Mouse (Mus musculus) C2C12 (cell line): ENCODE measurements around the gene Olfr549.

Source experiments
- CEBPB ChIP-seq: IDR thresholded peaks from one replicate; pipeline ENCODE4 v1.6.1; 2011; ENCODE audit warnings: low read depth, mild to moderate bottlenecking, control low read depth, moderate library complexity
- CTCF ChIP-seq: IDR thresholded peaks from one replicate; pipeline ENCODE4 v1.5.1; 2011; ENCODE audit not compliant: control insufficient read depth, insufficient read depth, insufficient read length
- FOSL1 ChIP-seq: IDR thresholded peaks from one replicate; pipeline ENCODE4 v1.8.0; 2011; ENCODE audit warnings: mild to moderate bottlenecking, low read length; ENCODE audit not compliant: poor library complexity, insufficient read depth, severe bottlenecking
- MAX ChIP-seq: IDR thresholded peaks from one replicate; pipeline ENCODE4 v1.6.1; 2011; ENCODE audit warnings: mild to moderate bottlenecking, control low read depth
- MYOD1 ChIP-seq: IDR thresholded peaks from one replicate; pipeline ENCODE4 v1.6.1; 2011; ENCODE audit warnings: low read depth; ENCODE audit not compliant: control insufficient read depth, insufficient read length
- MYOG ChIP-seq: IDR thresholded peaks from one replicate; pipeline ENCODE4 v1.6.1; 2011; ENCODE audit not compliant: control insufficient read depth, insufficient read length; ENCODE audit errors: extremely low read depth
- USF1 ChIP-seq: IDR thresholded peaks from one replicate; pipeline ENCODE4 v1.6.1; 2011; ENCODE audit warnings: low read depth, mild to moderate bottlenecking, control low read depth, moderate library complexity

DNA sequence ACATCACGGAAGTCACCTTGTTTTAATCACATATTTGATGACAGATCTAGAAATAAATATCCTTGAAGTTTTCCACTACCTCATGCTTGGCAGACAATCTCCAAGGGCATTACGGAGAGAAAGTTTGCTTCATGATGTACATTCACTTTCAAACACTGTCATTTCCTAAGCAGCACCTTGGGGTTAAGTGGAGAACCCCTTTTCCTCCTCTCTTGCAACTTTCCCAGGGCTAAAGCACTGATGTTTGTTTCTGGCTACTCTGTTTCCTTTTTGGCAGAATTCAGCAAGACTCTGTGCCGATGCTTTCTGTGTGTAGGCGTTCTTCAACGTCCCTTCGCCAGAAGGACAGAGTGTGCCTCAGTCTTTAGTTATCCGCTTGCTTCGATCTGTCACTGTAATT lies 21.5 kb downstream of the Olfr549 start, which contains the start of gene Olfr550:
- TF ChIP-seq CTCF (no peak), MAX (no peak), MYOG (no peak), USF1 (no peak), MYOD1 (no peak), FOSL1 (no peak), CEBPB (no peak)
